In genomic region chrX:36434993-36435392, GRCm38 (mm10) we compare ENCODE assay signal across 11 mouse cellular contexts. TPM values are rescaled to one million over a fixed set of nuclear protein-coding genes. Genes with fewer than 3 reads are reported as not detected.
A peak's percentile ranks its signal among the peaks of the same experiment; 100 is the strongest.
DNase-seq lines count a peak whose midpoint lies in the region; ATAC-seq and TF ChIP-seq lines count a peak whose summit lies in the region.
"Had no signal": no experiment of that assay in that cellular context is flagged by ENCODE, and none has a peak within 500 bp of the region (broad histone marks: within the 10 kb centered on the region; RNA-seq: fewer than 3 reads in every experiment).

No protein-coding gene starts in this region.

- peak; percentile 36; the same call in 1 of the 2 replicates for TF ChIP-seq CTCF in gastrocnemius, adult 2 months (IDR thresholded peaks at IDR 0.05)
- peak; percentile 21; the same call in 1 of the 2 replicates for TF ChIP-seq CTCF in lung, postnatal 0 days (IDR thresholded peaks at IDR 0.05)
- peak; percentile 74 for TF ChIP-seq CTCF in layer of hippocampus, adult 2 months (conservative IDR thresholded peaks at IDR 0.05)

- no peak overlapping the region for H3K9ac ChIP-seq in lung, postnatal 0 days (replicated peaks; ENCODE audit: low read depth)
- H3K9ac ChIP-seq: neural tube, embryonic 13.5 days had no signal

- ATAC-seq in lung, postnatal 0 days, result no peak

- DNase-seq in gastrocnemius, adult 2 months, result no peak
- no peak for DNase-seq in gastrocnemius, adult 18-20 months (ENCODE audit: low spot score)
- DNase-seq in lung, postnatal 0 days (ENCODE audit: low spot score), result no peak
- no peak for DNase-seq in lung, postnatal 25 days (ENCODE audit: low spot score)
- DNase-seq in ES-CJ7 (ENCODE audit: low read depth, low spot score), result peak; percentile 31
- peak in 1 of 2 experiments; percentile 13 for DNase-seq in layer of hippocampus, adult 2 months (ENCODE audit: low spot score in 2 of 2)
- DNase-seq in yolk sac, embryonic 10.5 days (ENCODE audit: low spot score), result no peak
- no peak for DNase-seq in kidney, postnatal 25 days
- DNase-seq: kidney, postnatal 10 days had no signal

- intact Hi-C loops in gastrocnemius, adult 2 months (cut with DNase I), result no loop called here

- no peaks in the 10 kb centered on the region for H3K4me1 ChIP-seq in lung, postnatal 0 days (ENCODE audit: insufficient read depth, low read depth, low read length)
- H3K4me1 ChIP-seq: neural tube, embryonic 13.5 days had no signal

- H3K4me3 ChIP-seq in gastrocnemius, adult 2 months, result no peak overlapping the region
- H3K4me3 ChIP-seq in lung, postnatal 0 days (ENCODE audit: low read depth, low read length), result no peak overlapping the region
- no peak overlapping the region for H3K4me3 ChIP-seq in layer of hippocampus, adult 2 months
- H3K4me3 ChIP-seq: neural tube, embryonic 13.5 days had no signal

- H3K27ac ChIP-seq in gastrocnemius, adult 2 months, result no peak overlapping the region
- no peak overlapping the region for H3K27ac ChIP-seq in lung, postnatal 0 days (ENCODE audit: low read length)
- H3K27ac ChIP-seq in layer of hippocampus, adult 2 months, result no peak overlapping the region
- H3K27ac ChIP-seq: neural tube, embryonic 13.5 days had no signal

- 40% methylated on average over 6 of the region's 6 CpGs for WGBS in lung, postnatal 0 days

- TF ChIP-seq EP300 in lung, postnatal 0 days (IDR thresholded peaks at IDR 0.05), result no peak

- no peaks in the 10 kb centered on the region for H3K9me3 ChIP-seq in lung, postnatal 0 days (ENCODE audit: low read length)
- H3K9me3 ChIP-seq: neural tube, embryonic 13.5 days had no signal

- no peaks in the 10 kb centered on the region for H3K36me3 ChIP-seq in lung, postnatal 0 days (ENCODE audit: insufficient read depth, low read length)
- H3K36me3 ChIP-seq: neural tube, embryonic 13.5 days had no signal

- no peak overlapping the region for H3K4me2 ChIP-seq in lung, postnatal 0 days (replicated peaks; ENCODE audit: low read depth, low read length)
- H3K4me2 ChIP-seq: heart, embryonic 11.5 days; neural tube, embryonic 13.5 days had no signal

- H3K27me3 ChIP-seq in lung, postnatal 0 days (replicated peaks; ENCODE audit: insufficient read depth, low read length), result no peaks in the 10 kb centered on the region
- H3K27me3 ChIP-seq: neural tube, embryonic 13.5 days had no signal

RNA-seq across cellular contexts. Expression of gene Gm6268, which starts 33.9 kb away (rescaled TPM):
- not detected for total RNA-seq in gastrocnemius, adult 2 months (2021)
- total RNA-seq in gastrocnemius, adult 18-20 months (2021), result not detected
- not detected in 2 replicates for polyA plus RNA-seq in lung, postnatal 0 days (2015; fragmentation: Nextera tagmentation; extraction: Ambion mirVana)
- total RNA-seq in layer of hippocampus, adult 2 months (2021), result not detected
- polyA plus RNA-seq: heart, embryonic 11.5 days; neural tube, embryonic 13.5 days had no signal

RNA-seq across cellular contexts. Expression of gene Gm14569, which starts 56.6 kb away (rescaled TPM):
- total RNA-seq in gastrocnemius, adult 2 months (2021), result not detected
- total RNA-seq in gastrocnemius, adult 18-20 months (2021), result not detected
- not detected in 2 replicates for polyA plus RNA-seq in lung, postnatal 0 days (2015; fragmentation: Nextera tagmentation; extraction: Ambion mirVana)
- total RNA-seq in layer of hippocampus, adult 2 months (2021), result 1 to 10 TPM; 2.0 TPM
- polyA plus RNA-seq: heart, embryonic 11.5 days; neural tube, embryonic 13.5 days had no signal

Comparison
In these comparisons a context has a peak if more than half of its experiments do, and no peak if none do; other contexts are left out.
1. CTCF ChIP-seq: peak in every context shown above with its lines; median percentile 74 in layer of hippocampus, adult 2 months; 36 in gastrocnemius, adult 2 months; 21 in lung, postnatal 0 days.